Mouse (Mus musculus) kidney, adult 8-10 months (tissue): ENCODE data around the gene Dcaf7.
A peak's percentile ranks its signal among the peaks of the same experiment; 100 is the strongest.
"Not testable (repeated sequence)": the region's sequence is repeated elsewhere in the genome, so short reads cannot be mapped to it uniquely, and the experiment has no call there.

Source experiments
- DNase-seq, 2 experiments: peaks; one replicate each; pipeline ENCODE4 v3.0.0; 2022

Gene Dcaf7

GRCm38 (mm10) chr11:106045780-106046179 lies 9.1 kb downstream of the Dcaf7 start:
- no peak for DNase-seq

DNA sequence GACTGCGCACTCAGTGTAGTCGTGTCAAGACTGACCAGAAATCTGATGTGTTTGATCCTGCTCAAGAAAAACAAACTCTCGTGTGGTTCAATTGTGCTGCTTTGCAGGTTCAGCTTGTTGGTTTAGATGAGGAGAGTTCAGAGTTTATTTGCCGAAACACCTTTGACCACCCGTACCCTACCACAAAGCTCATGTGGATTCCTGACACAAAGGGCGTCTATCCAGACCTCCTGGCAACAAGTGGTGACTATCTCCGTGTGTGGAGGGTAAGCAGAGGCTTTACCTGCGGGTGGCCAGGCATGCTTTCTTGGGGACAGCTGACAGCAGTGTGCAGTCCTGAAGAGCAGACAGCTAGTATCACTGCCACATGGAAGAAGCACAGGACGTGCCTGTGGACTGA lies 9.9 kb downstream of the Dcaf7 start:
- no peak for DNase-seq

DNA sequence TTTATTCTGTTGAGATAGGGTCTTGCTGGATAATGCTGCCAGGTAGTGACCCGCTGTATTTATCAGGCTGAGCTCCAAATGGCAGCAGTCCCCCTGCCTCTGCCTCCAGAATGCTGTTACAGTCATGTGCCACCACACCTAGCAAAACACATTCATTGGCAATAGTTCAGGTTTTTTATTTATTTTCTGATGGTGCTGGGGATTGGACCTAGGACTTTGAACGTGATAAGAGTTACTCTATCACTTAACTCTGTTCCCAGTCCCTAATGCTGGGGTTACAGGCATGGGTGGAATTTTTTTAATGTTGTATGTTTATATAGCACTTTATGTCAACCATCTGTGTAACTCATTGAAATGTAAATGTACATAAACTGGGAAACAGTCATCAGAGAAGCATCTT lies 17.2 kb downstream of the Dcaf7 start:
- DNase-seq = no peak

GRCm38 (mm10) chr11:106054600-106054999 lies 17.9 kb downstream of the Dcaf7 start:
- no peak for DNase-seq

DNA sequence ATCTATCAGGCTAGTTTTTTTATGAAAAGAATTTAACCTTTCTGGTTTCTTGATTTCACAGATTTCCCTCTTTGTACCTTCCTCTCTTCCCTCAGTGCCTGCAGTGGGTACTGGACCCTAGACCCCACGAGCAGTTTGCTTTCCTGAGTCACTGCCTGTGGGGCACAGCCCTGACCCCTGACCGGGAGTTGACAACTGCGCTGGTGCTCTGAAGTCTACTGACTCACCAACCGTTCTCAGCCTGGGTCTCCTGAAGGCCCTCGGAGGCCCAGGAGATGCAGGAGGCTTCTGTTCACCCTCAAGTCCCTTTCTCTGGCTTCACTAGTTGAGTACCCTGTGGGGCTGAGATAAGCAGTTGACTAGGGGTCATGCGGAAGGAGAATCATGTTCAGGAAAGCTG lies 18.7 kb downstream of the Dcaf7 start:
- no peak for DNase-seq

DNA sequence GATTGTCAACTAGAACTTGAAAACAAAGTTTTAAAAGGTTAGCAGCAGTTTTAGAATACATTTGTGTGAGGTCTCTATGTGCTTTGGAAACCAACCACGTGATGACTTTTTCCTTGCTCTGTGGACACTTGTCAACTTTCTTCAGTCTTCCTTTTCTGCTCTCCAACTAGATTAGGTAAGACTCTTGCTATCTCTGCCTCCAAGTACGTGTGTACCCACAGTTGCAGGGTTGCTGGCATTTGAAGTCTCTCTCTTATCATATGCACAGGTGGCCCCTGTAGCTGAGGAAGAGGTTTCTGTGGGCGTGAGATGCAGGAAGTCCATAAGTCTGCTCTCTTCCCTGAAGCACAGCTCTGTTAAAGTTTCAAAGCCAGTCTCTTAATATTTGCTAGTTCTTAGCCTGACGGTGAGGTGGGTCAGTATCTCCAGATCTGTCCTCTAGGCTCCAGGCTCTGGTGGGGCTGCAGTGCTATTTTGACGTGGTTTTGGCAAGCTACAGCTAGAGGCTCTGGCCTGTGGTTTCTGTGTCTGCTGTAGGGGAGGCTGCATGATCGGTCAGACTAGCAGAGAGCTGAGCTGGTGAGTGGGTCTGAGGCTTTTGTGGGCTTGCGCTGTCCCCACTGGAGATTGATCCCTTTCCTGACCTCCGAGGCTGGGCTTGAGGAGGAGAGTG lies 20.3 kb downstream of the Dcaf7 start:
- DNase-seq = no peak

DNA sequence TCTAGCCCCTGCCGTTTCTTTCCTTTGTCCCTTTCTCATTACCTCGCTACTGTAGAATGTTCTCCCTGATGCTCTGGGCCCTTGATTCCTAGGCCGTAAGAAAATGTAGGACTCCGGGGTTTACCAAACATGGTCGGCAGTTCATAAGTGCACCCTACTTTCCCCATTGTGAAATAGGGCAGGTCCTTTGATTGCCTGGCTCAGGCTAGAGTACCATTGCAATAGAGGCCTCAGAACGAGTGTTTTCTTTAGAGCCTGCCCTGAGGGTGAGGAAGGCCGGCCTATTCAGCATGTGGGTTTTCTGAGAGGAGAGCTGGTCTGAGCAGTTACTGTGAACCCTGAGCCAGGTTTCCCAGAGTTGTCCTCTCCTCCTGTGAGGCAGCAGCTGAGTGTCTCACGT lies 21.3 kb downstream of the Dcaf7 start:
- DNase-seq = no peak

DNA sequence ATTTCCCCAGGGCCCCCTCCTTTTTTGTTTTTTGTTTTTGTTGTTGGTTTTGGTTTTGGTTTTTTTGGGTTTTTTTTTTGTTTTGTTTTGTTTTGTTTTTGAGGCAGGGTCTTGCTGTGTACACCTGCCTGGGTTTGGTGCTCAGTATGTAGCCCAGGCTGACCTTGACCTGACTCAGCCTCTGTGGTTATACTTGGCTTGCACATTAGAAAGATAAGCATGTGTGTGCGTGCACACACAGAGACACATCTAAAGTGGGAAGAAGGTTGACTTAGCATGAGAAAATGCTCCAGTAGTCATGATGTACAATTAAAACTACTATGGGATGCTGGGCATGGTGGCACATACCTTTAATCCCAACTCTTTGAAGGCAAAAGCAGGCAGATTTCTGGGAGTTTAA lies 23.9 kb downstream of the Dcaf7 start:
- DNase-seq = no peak

DNA sequence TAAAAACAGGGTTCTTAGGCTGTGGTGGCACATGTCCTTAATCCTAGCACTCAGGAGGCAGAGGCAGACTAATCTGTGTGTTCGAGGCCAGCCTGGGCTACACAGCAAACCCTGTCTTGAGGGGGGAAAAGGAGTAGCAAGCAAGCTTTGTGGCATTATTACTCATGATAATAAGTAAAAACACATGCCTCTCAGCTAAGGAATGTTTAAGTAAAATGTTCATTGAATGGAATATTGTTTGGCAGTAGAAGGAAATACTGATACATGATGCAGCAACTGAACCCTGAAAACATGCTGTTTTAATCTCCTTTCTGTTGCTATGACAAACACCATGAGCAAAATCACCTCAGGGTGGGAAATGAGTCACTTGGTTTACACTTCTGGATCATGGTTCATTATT lies 24.6 kb downstream of the Dcaf7 start:
- DNase-seq = no peak

DNA sequence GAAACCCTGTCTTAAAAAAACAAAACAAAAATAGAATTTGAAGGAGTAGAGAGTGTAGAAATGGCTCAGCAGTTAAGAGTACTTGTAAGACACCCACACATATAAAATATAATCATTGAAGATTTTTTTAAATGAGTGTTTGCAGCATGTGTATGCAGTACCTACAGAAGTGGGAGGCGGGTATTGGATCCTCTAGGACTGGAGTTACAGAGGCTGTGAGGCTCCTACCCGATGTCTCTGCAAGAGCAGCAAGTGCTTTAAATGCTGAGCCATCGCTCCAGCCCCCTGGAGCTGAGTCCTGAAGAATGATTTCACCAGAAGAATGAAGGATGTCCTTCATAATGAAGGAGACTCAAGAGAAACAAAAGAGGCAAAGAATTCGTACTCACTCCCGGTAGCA lies 27.1 kb downstream of the Dcaf7 start:
- DNase-seq = no peak

GRCm38 (mm10) chr11:106065073-106065922 lies 28.6 kb downstream of the Dcaf7 start:
- no peak for DNase-seq

- peak; percentile 95 to 97 for DNase-seq
These were observed 29.4 kb downstream of the Dcaf7 start, which contains the start of gene Taco1 for GRCm38 (mm10) chr11:106065923-106066571. Taco1 (plus strand) TSS chr11:106066061.

GRCm38 (mm10) chr11:106066616-106067015 lies 29.9 kb downstream of the Dcaf7 start:
- not testable (repeated sequence) for DNase-seq

GRCm38 (mm10) chr11:106073774-106074173 lies 37.1 kb downstream of the Dcaf7 start:
- DNase-seq = no peak

- peak; percentile 43 to 73 for DNase-seq
These were observed 39.6 kb downstream of the Dcaf7 start for GRCm38 (mm10) chr11:106076321-106076720.

GRCm38 (mm10) chr11:106083708-106084701 lies 47.3 kb downstream of the Dcaf7 start, which contains the start of gene Map3k3:
Map3k3 (plus strand) TSS chr11:106084613.
- peak; percentile 100 for DNase-seq

DNA sequence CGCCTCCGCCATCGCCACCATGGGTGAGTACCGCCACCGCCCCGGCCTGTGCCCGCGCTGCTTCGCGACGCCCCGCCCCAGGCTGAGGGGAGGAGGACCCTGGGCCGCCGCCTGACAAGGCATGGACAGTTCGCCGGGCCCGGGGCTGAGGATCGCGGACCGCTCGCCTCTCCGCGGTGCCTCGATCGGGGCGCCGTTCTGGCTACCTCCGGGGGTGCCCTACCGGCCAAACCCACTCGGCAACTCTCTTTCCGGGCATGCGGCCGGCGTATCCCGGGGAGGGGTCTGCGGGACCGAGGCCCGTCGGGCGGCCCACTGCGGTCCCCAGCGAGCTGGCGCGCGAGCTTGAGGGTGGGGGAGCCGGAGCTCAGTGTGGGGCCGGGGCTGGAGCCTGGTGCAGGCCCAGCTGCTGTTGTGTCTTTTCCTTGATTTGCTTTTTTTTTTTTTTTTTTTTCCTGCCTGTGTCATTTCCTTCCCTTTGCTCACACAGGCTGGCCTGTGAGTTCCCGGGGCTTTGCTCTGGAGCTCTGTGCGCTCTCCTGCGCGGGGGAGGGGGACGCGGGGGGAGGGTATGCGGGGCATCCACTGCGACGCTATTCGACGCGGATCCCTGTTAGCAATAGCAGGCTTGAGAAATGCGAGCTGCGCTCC lies 48.4 kb downstream of the Dcaf7 start:
- peak; percentile 66 to 73 for DNase-seq

- DNase-seq = peak in 1 of 2 experiments; percentile 8
These were observed 61.6 kb downstream of the Dcaf7 start for GRCm38 (mm10) chr11:106098223-106098622.

DNA sequence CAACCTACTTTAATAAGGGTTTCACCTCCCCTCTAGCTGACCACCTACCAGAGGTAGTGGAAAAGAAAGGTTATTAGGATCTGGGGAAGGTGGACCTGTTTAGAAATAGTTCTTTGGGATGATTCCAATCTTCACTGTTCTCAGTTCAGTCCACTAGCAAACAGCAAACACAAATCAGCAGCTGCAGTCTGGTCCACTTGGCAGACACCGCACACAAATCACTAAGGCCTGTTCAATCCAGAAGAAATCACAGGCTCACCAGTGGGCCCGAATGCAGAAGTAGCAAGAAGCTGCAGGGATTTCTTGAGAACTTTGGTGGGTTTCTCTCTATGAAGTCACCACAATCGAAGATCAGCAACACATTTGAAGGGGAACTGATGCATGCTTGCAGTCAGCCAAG lies 66.2 kb downstream of the Dcaf7 start:
- no peak for DNase-seq

DNA sequence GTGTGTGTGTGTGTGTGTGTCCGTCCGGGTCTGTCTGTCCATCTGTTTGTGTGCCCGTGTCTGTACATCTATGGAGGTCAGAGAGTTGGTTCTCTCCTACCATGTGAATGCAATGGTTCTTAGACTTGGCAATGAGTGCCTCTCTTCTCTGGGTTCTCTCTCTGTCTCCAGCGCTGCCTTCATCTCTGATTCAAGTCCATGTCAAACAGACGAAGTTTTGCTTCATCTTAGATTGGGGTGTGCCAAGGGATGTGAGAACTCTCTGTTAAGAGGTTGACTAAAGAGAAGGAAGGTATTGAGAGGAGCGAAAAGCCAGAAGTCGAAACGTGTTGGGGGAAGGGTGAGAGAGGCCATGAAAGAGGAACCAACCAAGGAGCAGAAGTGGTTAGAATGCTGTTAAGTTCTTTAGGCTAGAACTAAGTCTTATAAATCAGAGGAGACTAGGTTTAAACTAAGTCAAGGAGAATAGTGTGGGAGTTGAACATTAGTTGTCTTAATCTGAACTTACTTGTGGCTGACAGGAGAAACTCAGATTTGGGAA lies 69.4 kb downstream of the Dcaf7 start:
- no peak for DNase-seq
